Mouse (Mus musculus) mammary gland, adult 2 months (tissue): ENCODE measurements around the gene Fam81a. TPM values are rescaled to one million over a fixed set of nuclear protein-coding genes. Genes with fewer than 3 reads are reported as not detected.

ENCODE experiments used
- polyA plus RNA-seq: library from polyadenylated mRNA; depleted of rRNA; stranded (reverse); fragments of >200 nt; gene quantifications from 2 replicates; pipeline ENCODE4 v1.2.3, GENCODE M21; 2012; ENCODE audit warnings: low replicate concordance; rRNA removed

Gene Fam81a
- 0.24 and 0.37 TPM in 2 replicates for polyA plus RNA-seq

DNA sequence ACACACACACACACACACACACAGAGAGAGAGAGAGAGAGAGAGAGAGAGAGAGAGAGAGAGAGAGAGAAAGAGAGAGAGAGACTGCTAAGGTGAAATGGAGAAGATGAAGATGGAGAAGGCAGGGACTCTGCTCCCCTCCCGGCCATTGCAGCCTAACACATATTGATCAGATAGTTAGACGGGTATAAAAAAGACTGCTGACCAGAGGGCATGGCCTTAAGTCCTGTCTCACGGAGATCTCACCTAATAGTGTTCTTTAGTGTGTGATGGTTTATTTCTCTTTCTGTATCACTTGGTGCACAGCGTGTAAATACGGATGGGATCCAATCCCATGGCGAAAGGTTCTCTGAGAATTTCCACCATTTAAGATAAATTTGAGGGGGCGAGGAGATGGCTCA lies at the start of gene Fam81a:
Gene Fam81a (minus strand): TSS at position 101 of the 400 bp plus-strand sequence.

Other genes starting within 250 kb of the Fam81a start
- gene Bnip2, start 153.1 kb downstream of the Fam81a start, polyA plus RNA-seq: 19.1 and 35.9 TPM in 2 replicates
- 15.5 and 19.0 TPM in 2 replicates for gene Gtf2a2, start 130.0 kb downstream of the Fam81a start, polyA plus RNA-seq
- gene Gcnt3, start 104.5 kb downstream of the Fam81a start, polyA plus RNA-seq: not detected in 2 replicates
- gene Myo1e, start 64.8 kb upstream of the Fam81a start, polyA plus RNA-seq: 9.4 and 10.0 TPM in 2 replicates